Mouse (Mus musculus): ENCODE results near the gene Adm2. TPM values are rescaled to one million over a fixed set of nuclear protein-coding genes. Genes with fewer than 3 reads are reported as not detected.

The Adm2 gene
- 0.64 and 1.0 TPM in 2 replicates for polyA plus RNA-seq (2015; fragmentation: Nextera tagmentation; extraction: Ambion mirVana)

- 7% methylated on average over 26 of the region's 26 CpGs for WGBS
- Histone ChIP-seq H3K4me3 (ENCODE audit: low read length) (peak within 1 kb of the TSS; percentile 35), H3K27me3 (ENCODE audit: control insufficient read depth, insufficient read depth, low read depth, low read length) (peaks cover 4% of the 10 kb centered on the region), H3K27ac (ENCODE audit: low read length) (no peak within 1 kb of the TSS), H3K4me1 (replicated peaks; ENCODE audit: control insufficient read depth, insufficient read depth, low read length) (no peaks in the 10 kb centered on the region; the same call in 1 of the 2 replicates), H3K4me2 (ENCODE audit: low read depth, low read length) (peak within 1 kb of the TSS; percentile 59), H3K36me3 (ENCODE audit: control insufficient read depth, insufficient read depth, low read length) (no peaks in the 10 kb centered on the region), H3K9ac (ENCODE audit: low read length) (peak within 1 kb of the TSS; percentile 51; the same call in 1 of the 2 replicates), H3K9me3 (ENCODE audit: control insufficient read depth, low read length) (no peaks in the 10 kb centered on the region)
- peak; percentile 69; the same call in 1 of the 2 replicates for ATAC-seq (ENCODE audit: low read depth)
These were observed at the start of gene Adm2 for GRCm38 (mm10) chr15:89322670-89323522. Gene Adm2, plus strand, starts transcription at chr15:89322720.

- Histone ChIP-seq H3K9ac (ENCODE audit: low read length) (no peak overlapping the region), H3K27ac (ENCODE audit: low read length) (no peak overlapping the region), H3K36me3 (ENCODE audit: control insufficient read depth, insufficient read depth, low read length) (peaks cover 11% of the 10 kb centered on the region), H3K4me3 (ENCODE audit: low read length) (no peak overlapping the region), H3K27me3 (ENCODE audit: control insufficient read depth, insufficient read depth, low read depth, low read length) (no peaks in the 10 kb centered on the region), H3K4me2 (ENCODE audit: low read depth, low read length) (no peak overlapping the region), H3K4me1 (replicated peaks; ENCODE audit: control insufficient read depth, insufficient read depth, low read length) (no peaks in the 10 kb centered on the region), H3K9me3 (ENCODE audit: control insufficient read depth, low read length) (no peaks in the 10 kb centered on the region)
- 80% methylated on average over 3 of the region's 3 CpGs for WGBS
- no peak for ATAC-seq (ENCODE audit: low read depth)
These were observed 47.0 kb upstream of the Adm2 start for GRCm38 (mm10) chr15:89275497-89275896.

- Histone ChIP-seq H3K4me3 (ENCODE audit: low read length) (no peak overlapping the region), H3K27ac (ENCODE audit: low read length) (no peak overlapping the region), H3K4me2 (ENCODE audit: low read depth, low read length) (no peak overlapping the region), H3K9me3 (ENCODE audit: control insufficient read depth, low read length) (no peaks in the 10 kb centered on the region), H3K36me3 (ENCODE audit: control insufficient read depth, insufficient read depth, low read length) (peaks cover 15% of the 10 kb centered on the region), H3K9ac (ENCODE audit: low read length) (no peak overlapping the region), H3K27me3 (ENCODE audit: control insufficient read depth, insufficient read depth, low read depth, low read length) (no peaks in the 10 kb centered on the region), H3K4me1 (replicated peaks; ENCODE audit: control insufficient read depth, insufficient read depth, low read length) (no peaks in the 10 kb centered on the region)
- WGBS, result 94% methylated on average over 4 of the region's 4 CpGs
- no peak for ATAC-seq (ENCODE audit: low read depth)
These were observed 45.2 kb upstream of the Adm2 start for GRCm38 (mm10) chr15:89277366-89277765.

GRCm38 (mm10) chr15:89282546-89282945, 40.0 kb upstream of the Adm2 start:
- H3K27ac ChIP-seq (ENCODE audit: low read length), result no peak overlapping the region
- 76% methylated on average over 6 of the region's 6 CpGs for WGBS
- no peaks in the 10 kb centered on the region for H3K4me1 ChIP-seq (replicated peaks; ENCODE audit: control insufficient read depth, insufficient read depth, low read length)
- no peak overlapping the region for H3K4me2 ChIP-seq (ENCODE audit: low read depth, low read length)
- no peak for ATAC-seq (ENCODE audit: low read depth)
- no peaks in the 10 kb centered on the region for H3K27me3 ChIP-seq (ENCODE audit: control insufficient read depth, insufficient read depth, low read depth, low read length)
- no peak overlapping the region for H3K9ac ChIP-seq (ENCODE audit: low read length)
- H3K4me3 ChIP-seq (ENCODE audit: low read length), result no peak overlapping the region
- H3K36me3 ChIP-seq (ENCODE audit: control insufficient read depth, insufficient read depth, low read length), result peaks cover 20% of the 10 kb centered on the region
- no peaks in the 10 kb centered on the region for H3K9me3 ChIP-seq (ENCODE audit: control insufficient read depth, low read length)

GRCm38 (mm10) chr15:89284094-89284493, 38.4 kb upstream of the Adm2 start:
- H3K4me2 ChIP-seq (ENCODE audit: low read depth, low read length), result no peak overlapping the region
- ATAC-seq (ENCODE audit: low read depth), result no peak
- H3K36me3 ChIP-seq (ENCODE audit: control insufficient read depth, insufficient read depth, low read length), result peaks cover 32% of the 10 kb centered on the region
- no peak overlapping the region for H3K4me3 ChIP-seq (ENCODE audit: low read length)
- WGBS, result 78% methylated on average over 2 of the region's 2 CpGs
- no peaks in the 10 kb centered on the region for H3K4me1 ChIP-seq (replicated peaks; ENCODE audit: control insufficient read depth, insufficient read depth, low read length)
- H3K27ac ChIP-seq (ENCODE audit: low read length), result no peak overlapping the region
- no peaks in the 10 kb centered on the region for H3K27me3 ChIP-seq (ENCODE audit: control insufficient read depth, insufficient read depth, low read depth, low read length)
- no peak overlapping the region for H3K9ac ChIP-seq (ENCODE audit: low read length)
- H3K9me3 ChIP-seq (ENCODE audit: control insufficient read depth, low read length), result no peaks in the 10 kb centered on the region

GRCm38 (mm10) chr15:89285004-89285403, 37.5 kb upstream of the Adm2 start:
- Histone ChIP-seq H3K4me2 (ENCODE audit: low read depth, low read length) (no peak overlapping the region), H3K9ac (ENCODE audit: low read length) (no peak overlapping the region), H3K27me3 (ENCODE audit: control insufficient read depth, insufficient read depth, low read depth, low read length) (no peaks in the 10 kb centered on the region), H3K36me3 (ENCODE audit: control insufficient read depth, insufficient read depth, low read length) (peaks cover 40% of the 10 kb centered on the region), H3K27ac (ENCODE audit: low read length) (no peak overlapping the region), H3K9me3 (ENCODE audit: control insufficient read depth, low read length) (no peaks in the 10 kb centered on the region), H3K4me3 (ENCODE audit: low read length) (no peak overlapping the region), H3K4me1 (replicated peaks; ENCODE audit: control insufficient read depth, insufficient read depth, low read length) (no peaks in the 10 kb centered on the region)
- no peak for ATAC-seq (ENCODE audit: low read depth)

- Histone ChIP-seq H3K27me3 (ENCODE audit: control insufficient read depth, insufficient read depth, low read depth, low read length) (no peaks in the 10 kb centered on the region), H3K36me3 (ENCODE audit: control insufficient read depth, insufficient read depth, low read length) (peaks cover 40% of the 10 kb centered on the region), H3K27ac (ENCODE audit: low read length) (no peak overlapping the region), H3K4me2 (ENCODE audit: low read depth, low read length) (no peak overlapping the region), H3K9me3 (ENCODE audit: control insufficient read depth, low read length) (no peaks in the 10 kb centered on the region), H3K9ac (ENCODE audit: low read length) (no peak overlapping the region), H3K4me3 (ENCODE audit: low read length) (no peak overlapping the region), H3K4me1 (replicated peaks; ENCODE audit: control insufficient read depth, insufficient read depth, low read length) (no peaks in the 10 kb centered on the region)
- WGBS, result 84% methylated on average over 5 of the region's 5 CpGs
- no peak for ATAC-seq (ENCODE audit: low read depth)
These were observed 37.0 kb upstream of the Adm2 start for GRCm38 (mm10) chr15:89285478-89285877.

GRCm38 (mm10) chr15:89286114-89286513, 36.4 kb upstream of the Adm2 start:
- no peak overlapping the region for H3K27ac ChIP-seq (ENCODE audit: low read length)
- no peaks in the 10 kb centered on the region for H3K4me1 ChIP-seq (replicated peaks; ENCODE audit: control insufficient read depth, insufficient read depth, low read length)
- H3K36me3 ChIP-seq (ENCODE audit: control insufficient read depth, insufficient read depth, low read length), result peaks cover 45% of the 10 kb centered on the region
- no peak overlapping the region for H3K4me2 ChIP-seq (ENCODE audit: low read depth, low read length)
- 80% methylated on average over 7 of the region's 7 CpGs for WGBS
- ATAC-seq (ENCODE audit: low read depth), result no peak
- no peak overlapping the region for H3K4me3 ChIP-seq (ENCODE audit: low read length)
- no peaks in the 10 kb centered on the region for H3K9me3 ChIP-seq (ENCODE audit: control insufficient read depth, low read length)
- H3K27me3 ChIP-seq (ENCODE audit: control insufficient read depth, insufficient read depth, low read depth, low read length), result no peaks in the 10 kb centered on the region
- no peak overlapping the region for H3K9ac ChIP-seq (ENCODE audit: low read length)

- H3K27me3 ChIP-seq (ENCODE audit: control insufficient read depth, insufficient read depth, low read depth, low read length), result no peaks in the 10 kb centered on the region
- H3K4me3 ChIP-seq (ENCODE audit: low read length), result no peak overlapping the region
- no peaks in the 10 kb centered on the region for H3K9me3 ChIP-seq (ENCODE audit: control insufficient read depth, low read length)
- 88% methylated on average over 5 of the region's 5 CpGs for WGBS
- peaks cover 47% of the 10 kb centered on the region for H3K36me3 ChIP-seq (ENCODE audit: control insufficient read depth, insufficient read depth, low read length)
- no peak overlapping the region for H3K9ac ChIP-seq (ENCODE audit: low read length)
- no peak overlapping the region for H3K4me2 ChIP-seq (ENCODE audit: low read depth, low read length)
- ATAC-seq (ENCODE audit: low read depth), result no peak
- no peaks in the 10 kb centered on the region for H3K4me1 ChIP-seq (replicated peaks; ENCODE audit: control insufficient read depth, insufficient read depth, low read length)
- no peak overlapping the region for H3K27ac ChIP-seq (ENCODE audit: low read length)
These were observed 35.9 kb upstream of the Adm2 start for GRCm38 (mm10) chr15:89286582-89286981.
